Mouse (Mus musculus) ES-E14 (cell line): Measurements from ENCODE around the gene Rbfox3. TPM values are rescaled to one million over a fixed set of nuclear protein-coding genes. Genes with fewer than 3 reads are reported as not detected.

Source experiments
- DNase-seq: peaks from one replicate; pipeline ENCODE4 v3.0.0-alpha.2; 2013; ENCODE audit warnings: low read depth, low spot score
- H3K27ac ChIP-seq: 2 replicates; pipeline ENCODE4 v1.5.1; 2012; ENCODE audit warnings: low read depth, mild to moderate bottlenecking, low read length, moderate library complexity, mixed read lengths; ENCODE audit not compliant: poor library complexity, insufficient read depth, severe bottlenecking
- H3K36me3 ChIP-seq: 2 replicates; pipeline ENCODE4 v1.6.1; 2012; ENCODE audit warnings: mild to moderate bottlenecking, low read length, moderate library complexity, mixed read lengths; ENCODE audit not compliant: control insufficient read depth, poor library complexity, insufficient read depth, severe bottlenecking
- H3K4me1 ChIP-seq, 2 experiments: fragments of 150-350 bp in 1 of 2; sonication (generic) in 1 of 2; 2 replicates each; pipeline ENCODE4 v1.6.1; 2012; ENCODE audit warnings: low read length in 2 of 2, mild to moderate bottlenecking in 1 of 2, mixed read lengths in 1 of 2; ENCODE audit not compliant: control insufficient read depth in 2 of 2, insufficient read depth in 2 of 2, poor library complexity in 1 of 2
- H3K4me3 ChIP-seq, 2 experiments: fragments of 150-350 bp in 1 of 2; sonication (generic) in 1 of 2; 2 replicates each; pipeline ENCODE4 v1.5.1; 2012; ENCODE audit warnings: low read length in 2 of 2, low read depth in 1 of 2, mild to moderate bottlenecking in 1 of 2, mixed read lengths in 1 of 2; ENCODE audit not compliant: insufficient read depth in 1 of 2, poor library complexity in 1 of 2, severe bottlenecking in 1 of 2
- H3K9ac ChIP-seq: 2 replicates; pipeline ENCODE4 v1.6.1; 2012; ENCODE audit warnings: low read depth, mild to moderate bottlenecking, low read length, mixed read lengths; ENCODE audit not compliant: poor library complexity, insufficient read depth, severe bottlenecking
- H3K9me3 ChIP-seq: fragments of 150-350 bp; sonication (generic); 2 replicates; pipeline ENCODE4 v1.6.1; 2012; ENCODE audit warnings: low read depth, mild to moderate bottlenecking, low read length; ENCODE audit not compliant: control insufficient read depth, insufficient read depth
- CHD2 ChIP-seq: IDR thresholded peaks from 2 replicates; pipeline ENCODE4 v1.6.1; 2014; ENCODE audit warnings: mild to moderate bottlenecking, low read depth, low read length, inconsistent platforms
- HCFC1 ChIP-seq: IDR thresholded peaks from 2 replicates; pipeline ENCODE4 v1.6.1; 2012; ENCODE audit warnings: low read length, inconsistent platforms, borderline replicate concordance; ENCODE audit not compliant: insufficient read depth
- MAFK ChIP-seq: IDR thresholded peaks from 2 replicates; pipeline ENCODE4 v1.6.1; 2014; ENCODE audit warnings: mild to moderate bottlenecking, low read depth, low read length, inconsistent platforms; ENCODE audit not compliant: insufficient read depth
- ZC3H11A ChIP-seq: IDR thresholded peaks from 2 replicates; pipeline ENCODE4 v1.6.1; 2012; ENCODE audit warnings: low read depth, mild to moderate bottlenecking, inconsistent platforms, low read length, borderline replicate concordance
- ZNF384 ChIP-seq: IDR thresholded peaks from 2 replicates; pipeline ENCODE4 v1.6.1; 2012; ENCODE audit warnings: low read depth, low read length, inconsistent platforms
- in situ Hi-C, 2 experiments: fragments of 600-800 bp; cut with MboI; formaldehyde crosslinking; loops; one replicate each; pipeline ENCODE4 v1.15.1; 2025; ENCODE audit warnings: low sequenced_read_pairs in 2 of 2, inconsistent platforms in 1 of 2; ENCODE audit not compliant: unreplicated experiment in 2 of 2
- total RNA-seq: library from RNA; depleted of rRNA; stranded (reverse); fragments of 300-350 nt; gene quantifications from 2 replicates; pipeline ENCODE4 v1.2.3, GENCODE M21; 2012

Rbfox3 gene
- total RNA-seq, 1 experiment = 0.45 TPM

DNA sequence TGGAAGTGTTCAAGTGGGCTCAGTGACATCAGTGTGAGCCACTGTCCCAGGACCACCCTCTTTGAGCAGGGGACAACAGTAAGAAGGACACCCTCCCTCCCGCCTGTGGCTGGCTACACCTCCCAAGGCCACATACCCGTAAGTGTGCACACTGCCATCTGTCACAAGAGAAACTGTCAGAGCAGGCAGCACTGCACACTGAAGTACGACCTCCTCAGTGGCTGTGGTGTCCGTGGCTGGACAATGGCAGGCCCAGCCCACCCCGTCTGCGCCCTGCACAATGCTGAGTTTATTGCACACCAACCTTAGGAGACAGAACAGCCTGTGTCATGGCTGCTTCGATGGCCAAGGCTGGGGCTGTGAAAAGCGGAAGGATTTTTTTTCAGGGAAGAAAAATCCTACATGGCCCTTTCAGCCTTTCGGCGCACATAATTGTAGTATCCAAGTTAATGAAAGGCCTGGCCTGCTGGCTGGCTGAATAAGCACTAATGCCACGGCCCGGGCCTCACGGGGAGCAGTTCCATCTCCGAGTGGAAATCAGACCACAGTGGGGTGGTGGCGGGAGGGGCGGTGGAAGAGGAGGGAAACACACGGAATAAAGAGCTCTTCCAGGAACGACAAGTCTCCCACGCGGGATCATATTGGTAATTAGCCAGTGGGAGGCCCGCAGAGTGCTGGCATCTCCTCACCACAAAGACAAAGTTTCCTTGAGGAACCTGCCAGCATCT lies 14.1 kb downstream of the Rbfox3 start:
- no peak for DNase-seq
- H3K4me1 ChIP-seq = peaks cover 0 to 6% of the 10 kb centered on the region in 2 experiments; a peak in 1 of 4 replicates
- H3K9ac ChIP-seq = no peak overlapping the region
- H3K4me3 ChIP-seq = no peak overlapping the region
- no peaks in the 10 kb centered on the region for H3K9me3 ChIP-seq
- in situ Hi-C loops = no loop called here
- no peaks in the 10 kb centered on the region for H3K36me3 ChIP-seq
- no peak for TF ChIP-seq CHD2
- no peak overlapping the region for H3K27ac ChIP-seq

DNA sequence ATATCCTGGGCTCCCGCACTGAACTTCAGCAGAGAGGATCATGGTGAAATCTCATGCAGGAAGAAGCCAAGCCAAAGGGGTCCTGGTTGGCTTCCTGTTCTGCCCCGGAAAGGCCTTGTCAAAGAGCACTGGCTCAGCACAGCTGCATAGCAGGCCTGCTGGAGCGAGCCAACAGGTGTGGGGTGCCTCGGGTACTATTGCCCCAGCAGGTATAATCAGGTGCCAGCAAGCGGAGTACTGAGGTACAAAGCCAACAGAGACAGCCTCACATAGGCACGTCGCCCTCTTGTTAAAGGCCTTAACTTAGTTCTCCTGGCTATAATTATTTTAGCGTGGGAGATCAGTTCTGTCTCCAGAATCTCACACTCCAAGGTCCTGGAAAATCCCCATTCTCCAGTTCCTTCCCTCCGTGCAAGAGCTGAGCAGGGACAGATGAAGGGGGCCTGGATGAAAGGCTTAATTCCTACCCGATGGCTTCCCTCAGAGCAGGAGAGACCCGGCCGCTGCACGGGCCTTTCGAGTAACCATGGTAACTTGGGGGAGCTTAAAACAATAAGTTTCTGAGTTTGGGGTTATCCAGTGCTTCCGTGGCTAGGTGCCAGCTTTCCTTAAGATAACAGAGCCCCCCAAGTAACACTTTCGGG lies 15.2 kb downstream of the Rbfox3 start:
- no peak overlapping the region for H3K4me3 ChIP-seq
- no peak overlapping the region for H3K27ac ChIP-seq
- no peak for DNase-seq
- no peak for TF ChIP-seq CHD2
- TF ChIP-seq ZNF384 = no peak
- TF ChIP-seq HCFC1 = no peak
- TF ChIP-seq MAFK = no peak
- no peak for TF ChIP-seq ZC3H11A
- H3K4me1 ChIP-seq = peaks cover 0 to 6% of the 10 kb centered on the region in 2 experiments; a peak in 1 of 4 replicates
- H3K36me3 ChIP-seq = no peaks in the 10 kb centered on the region
- in situ Hi-C loops = no loop called here
- no peak overlapping the region for H3K9ac ChIP-seq
- no peaks in the 10 kb centered on the region for H3K9me3 ChIP-seq

DNA sequence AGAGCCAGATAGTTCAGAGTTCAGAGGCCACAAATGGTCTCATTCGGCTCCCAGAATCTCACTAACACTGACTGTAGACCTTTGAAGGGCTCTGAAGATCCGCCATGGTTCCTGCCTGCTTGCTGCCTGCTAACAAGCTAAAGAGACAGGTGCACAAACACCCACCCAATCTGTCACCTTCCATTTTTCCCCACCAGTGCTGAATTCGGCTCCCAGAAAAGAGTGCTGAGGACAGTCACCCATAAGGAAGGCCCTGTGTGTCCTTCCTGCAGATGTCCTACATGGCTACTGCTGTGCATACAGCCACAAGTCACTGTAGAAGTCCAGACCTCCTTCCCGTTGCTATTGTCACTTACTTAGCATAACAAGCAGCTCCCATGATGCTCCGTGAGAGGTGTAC lies 16.6 kb downstream of the Rbfox3 start:
- Histone ChIP-seq H3K4me1 (peaks cover 0 to 6% of the 10 kb centered on the region in 2 experiments; a peak in 1 of 4 replicates), H3K36me3 (no peaks in the 10 kb centered on the region), H3K27ac (no peak overlapping the region), H3K4me3 (no peak overlapping the region), H3K9ac (no peak overlapping the region), H3K9me3 (no peaks in the 10 kb centered on the region)
- in situ Hi-C loops = no loop called here
- DNase-seq = no peak
- TF ChIP-seq ZNF384 (no peak), HCFC1 (no peak), MAFK (no peak), CHD2 (no peak), ZC3H11A (no peak)

DNA sequence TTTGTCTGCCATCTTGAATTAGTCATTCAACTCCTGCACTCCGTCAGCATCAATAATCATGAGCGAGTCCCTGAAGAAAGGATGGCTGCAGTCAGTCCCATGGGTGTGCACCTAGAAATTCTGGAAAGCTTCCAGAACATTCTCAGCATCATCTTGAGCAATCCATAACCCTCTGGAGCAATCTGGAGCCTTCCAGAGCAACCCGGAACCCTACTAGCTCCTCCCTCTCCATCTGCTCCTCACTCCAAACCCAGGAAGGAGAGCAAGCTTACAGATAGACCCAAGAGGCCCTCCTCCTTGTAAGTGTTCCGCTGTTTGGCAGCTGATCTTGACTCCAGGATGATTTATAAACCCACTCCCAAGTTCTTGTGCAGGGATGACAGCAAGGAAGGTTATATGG lies 17.2 kb downstream of the Rbfox3 start:
- H3K4me3 ChIP-seq = no peak overlapping the region
- no peak overlapping the region for H3K9ac ChIP-seq
- no peaks in the 10 kb centered on the region for H3K9me3 ChIP-seq
- H3K27ac ChIP-seq = no peak overlapping the region
- TF ChIP-seq MAFK = no peak
- TF ChIP-seq CHD2 = no peak
- TF ChIP-seq HCFC1 = no peak
- no peak for TF ChIP-seq ZC3H11A
- TF ChIP-seq ZNF384 = no peak
- no peaks in the 10 kb centered on the region for H3K36me3 ChIP-seq
- in situ Hi-C loops = no loop called here
- H3K4me1 ChIP-seq = peaks cover 0 to 6% of the 10 kb centered on the region in 2 experiments; a peak in 1 of 4 replicates
- DNase-seq = no peak
